Mouse (Mus musculus) kidney, postnatal 10 days (tissue): ENCODE measurements around the gene Trex1.

Source experiments
- DNase-seq: peaks from one replicate; pipeline ENCODE4 v3.0.0; 2021; ENCODE audit warnings: mixed read lengths

The Trex1 gene

GRCm38 (mm10) chr9:109059136-109059903, at the start of gene Trex1:
Trex1 (minus strand) TSS chr9:109059734.
- peak; percentile 94 for DNase-seq

GRCm38 (mm10) chr9:109107341-109107740, 47.8 kb upstream of the Trex1 start:
- no peak for DNase-seq

GRCm38 (mm10) chr9:109105648-109106047, 46.1 kb upstream of the Trex1 start:
- no peak for DNase-seq

GRCm38 (mm10) chr9:109105011-109105410, 45.5 kb upstream of the Trex1 start:
- DNase-seq: peak; percentile 65

- DNase-seq: no peak
These were observed 44.5 kb upstream of the Trex1 start for GRCm38 (mm10) chr9:109104083-109104482.

- DNase-seq: no peak
These were observed 43.7 kb upstream of the Trex1 start for GRCm38 (mm10) chr9:109103250-109103649.

GRCm38 (mm10) chr9:109102541-109102940, 43.0 kb upstream of the Trex1 start:
- DNase-seq: no peak

- no peak for DNase-seq
These were observed 42.5 kb upstream of the Trex1 start for GRCm38 (mm10) chr9:109101933-109102445.

- no peak for DNase-seq
These were observed 40.9 kb upstream of the Trex1 start for GRCm38 (mm10) chr9:109100307-109100928.

GRCm38 (mm10) chr9:109098969-109099368, 39.4 kb upstream of the Trex1 start:
- peak; percentile 91 for DNase-seq

GRCm38 (mm10) chr9:109098366-109098765, 38.8 kb upstream of the Trex1 start:
- no peak for DNase-seq

GRCm38 (mm10) chr9:109097831-109098230, 38.3 kb upstream of the Trex1 start:
- DNase-seq: peak; percentile 58

GRCm38 (mm10) chr9:109097291-109097690, 37.8 kb upstream of the Trex1 start:
- no peak for DNase-seq

- DNase-seq: peak; percentile 51
These were observed 37.3 kb upstream of the Trex1 start for GRCm38 (mm10) chr9:109096856-109097255.

GRCm38 (mm10) chr9:109096251-109096661, 36.7 kb upstream of the Trex1 start:
- peak; percentile 34 for DNase-seq

- peak; percentile 89 for DNase-seq
These were observed 35.8 kb upstream of the Trex1 start, which contains the start of gene Plxnb1 for GRCm38 (mm10) chr9:109095137-109095982. Plxnb1 (plus strand) TSS chr9:109095389.

- DNase-seq: peak; percentile 67
These were observed 35.1 kb upstream of the Trex1 start for GRCm38 (mm10) chr9:109094553-109095136.

- peak; percentile 63 for DNase-seq
These were observed 34.4 kb upstream of the Trex1 start for GRCm38 (mm10) chr9:109093786-109094552.

GRCm38 (mm10) chr9:109092799-109093198, 33.3 kb upstream of the Trex1 start:
- peak; percentile 21 for DNase-seq

GRCm38 (mm10) chr9:109091802-109092201, 32.3 kb upstream of the Trex1 start:
- DNase-seq: peak; percentile 6

GRCm38 (mm10) chr9:109090446-109090845, 30.9 kb upstream of the Trex1 start:
- DNase-seq: peak; percentile 40

- peak; percentile 56 for DNase-seq
These were observed 28.5 kb upstream of the Trex1 start for GRCm38 (mm10) chr9:109087987-109088386.
